Mouse (Mus musculus) lung, adult 2 months (tissue): ENCODE results near the gene Golga2.

ENCODE experiments used
- CTCF ChIP-seq: fragments of 200-500 bp; IDR thresholded peaks from 2 replicates; pipeline ENCODE4 v1.5.1; 2011; ENCODE audit warnings: mild to moderate bottlenecking, low read length, control low read depth; ENCODE audit not compliant: insufficient read depth
- POLR2A ChIP-seq: fragments of 200-500 bp; IDR thresholded peaks from 2 replicates; pipeline ENCODE4 v1.6.1; 2011; ENCODE audit warnings: low read depth, mild to moderate bottlenecking, control low read depth, low read length, borderline replicate concordance; ENCODE audit errors: extremely low read depth

DNA sequence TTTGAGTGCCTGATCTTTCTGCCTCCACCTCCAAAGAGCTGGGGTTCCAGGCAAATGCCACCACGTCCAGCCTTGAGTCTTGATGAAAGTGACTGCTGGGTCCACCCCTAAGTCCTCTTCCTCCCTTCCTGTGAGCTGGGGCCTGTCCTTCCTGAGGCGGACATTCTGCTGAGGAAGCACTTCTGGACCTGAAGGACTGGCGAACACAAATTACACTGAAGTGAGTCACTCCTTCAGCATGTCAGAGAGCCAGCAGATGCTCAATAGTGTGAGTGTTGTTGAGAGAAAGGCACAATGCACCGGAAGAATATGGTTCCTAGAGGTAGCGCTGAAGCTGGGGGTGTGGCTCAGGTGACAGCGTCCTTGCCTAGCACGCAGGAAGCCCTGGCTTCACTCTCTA lies 38.2 kb downstream of the Golga2 start:
- TF ChIP-seq CTCF (no peak), POLR2A (no peak)
